Mouse (Mus musculus) G1E (cell line): ENCODE measurements around the gene Accs.

Experiments used
- CTCF ChIP-seq: IDR thresholded peaks from 2 replicates; pipeline ENCODE4 v1.5.1; 2012; ENCODE audit warnings: low read depth, low read length, inconsistent platforms, mixed read lengths
- GATA1 ChIP-seq: IDR thresholded peaks from 2 replicates; pipeline ENCODE4 v1.6.1; 2012; ENCODE audit warnings: borderline replicate concordance, low read length, inconsistent platforms, mixed read lengths
- GATA2 ChIP-seq: IDR thresholded peaks from 2 replicates; pipeline ENCODE4 v1.6.1; 2012; ENCODE audit warnings: low read depth, low read length, inconsistent platforms, borderline replicate concordance
- POLR2AphosphoS5 ChIP-seq: IDR thresholded peaks from 2 replicates; pipeline ENCODE4 v1.6.1; 2012; ENCODE audit warnings: low read depth, low read length, inconsistent platforms; ENCODE audit not compliant: insufficient replicate concordance
- TAL1 ChIP-seq: conservative IDR thresholded peaks from 2 replicates; pipeline ENCODE4 v1.6.1; 2012; ENCODE audit warnings: low read depth, low read length, inconsistent platforms, mixed read lengths

DNA sequence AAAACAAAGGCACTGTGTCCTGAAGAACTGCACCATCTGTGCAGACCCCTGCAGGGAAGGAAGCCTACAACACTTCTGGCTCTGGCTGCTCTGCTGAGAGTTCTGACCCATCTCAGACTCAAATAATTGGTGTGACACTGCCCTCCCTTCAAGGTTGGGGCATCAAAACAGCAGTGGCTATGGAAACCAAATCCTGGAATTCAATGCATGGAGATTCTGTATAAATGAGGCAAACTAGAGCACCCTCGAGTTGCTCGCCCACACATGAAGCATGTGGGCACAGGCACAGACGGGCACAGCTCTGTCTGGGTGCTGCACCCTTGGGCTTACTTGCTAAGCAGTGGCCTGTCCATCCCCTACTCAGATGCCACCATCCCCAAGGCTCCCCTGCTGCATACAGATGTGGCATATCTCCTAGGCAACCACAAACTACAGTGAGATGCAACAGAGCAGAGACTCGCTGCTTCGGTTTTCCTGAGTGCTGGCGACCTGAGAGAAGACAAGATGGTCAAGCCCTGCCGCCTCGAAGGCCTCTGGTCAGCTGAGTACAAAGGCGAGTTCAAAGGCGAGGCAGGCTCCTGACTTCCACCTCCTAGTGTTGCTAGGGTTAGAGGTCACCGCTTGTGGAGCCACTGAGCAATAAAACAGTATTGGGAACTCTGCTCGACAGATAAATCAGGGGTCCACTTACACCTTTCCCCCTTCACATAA lies 64.9 kb downstream of the Accs start:
- no peak for TF ChIP-seq POLR2AphosphoS5
- TF ChIP-seq CTCF = no peak
- no peak for TF ChIP-seq GATA1
- no peak for TF ChIP-seq TAL1
- TF ChIP-seq GATA2 = no peak
